ENCODE assay signal across 9 mouse cellular contexts in the genomic region with DNA sequence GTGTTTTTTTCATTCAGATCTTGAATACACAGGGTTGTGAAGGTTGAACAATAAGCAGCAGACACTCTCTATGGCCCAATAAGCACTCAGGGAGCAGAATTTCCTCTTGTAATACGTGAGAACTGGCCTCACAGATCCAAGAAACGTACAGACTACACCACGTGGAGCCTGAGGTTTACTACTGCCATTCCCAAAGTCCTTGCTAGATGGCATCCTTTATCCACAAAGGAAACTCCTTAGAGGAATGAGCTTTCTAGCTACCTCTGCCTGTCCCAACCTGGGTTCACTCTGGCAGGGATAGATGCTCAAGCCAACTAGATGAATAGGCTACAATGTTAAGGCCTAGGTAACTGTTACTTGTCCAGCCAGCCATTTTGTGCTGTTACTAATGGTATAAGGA. TPM values are rescaled to one million over a fixed set of nuclear protein-coding genes. Genes with fewer than 3 reads are reported as not detected.
DNase-seq lines count a peak whose midpoint lies in the region; ATAC-seq and TF ChIP-seq lines count a peak whose summit lies in the region.
"Had no signal": no experiment of that assay in that cellular context is flagged by ENCODE, and none has a peak within 500 bp of the region (broad histone marks: within the 10 kb centered on the region; RNA-seq: fewer than 3 reads in every experiment).

No protein-coding gene starts in this region.

- no peak for TF ChIP-seq POLR2A in cortical plate, adult 2 months (IDR thresholded peaks at IDR 0.05; ENCODE audit: extremely low read depth, insufficient read depth, low read length)

- WGBS in kidney, embryonic 16.5 days, result 4% methylated on average over 3 of the region's 3 CpGs

- H3K9ac ChIP-seq in kidney, embryonic 16.5 days (replicated peaks; ENCODE audit: low read length), result no peak overlapping the region
- H3K9ac ChIP-seq: embryonic facial prominence, embryonic 13.5 days; liver, embryonic 13.5 days had no signal

- no peaks in the 10 kb centered on the region for H3K36me3 ChIP-seq in kidney, embryonic 16.5 days (ENCODE audit: insufficient read depth, low read length)
- H3K36me3 ChIP-seq: embryonic facial prominence, embryonic 13.5 days; liver, embryonic 13.5 days had no signal

- no peaks in the 10 kb centered on the region for H3K4me1 ChIP-seq in kidney, embryonic 16.5 days (ENCODE audit: insufficient read depth, low read length)
- H3K4me1 ChIP-seq in cortical plate, adult 2 months (ENCODE audit: control insufficient read depth, insufficient read depth, low read length), result no peaks in the 10 kb centered on the region; the same call in 1 of the 2 replicates
- H3K4me1 ChIP-seq: embryonic facial prominence, embryonic 13.5 days had no signal

- H3K4me3 ChIP-seq in kidney, embryonic 16.5 days (ENCODE audit: low read length), result no peak overlapping the region
- H3K4me3 ChIP-seq in cortical plate, adult 2 months (ENCODE audit: insufficient read depth, low read length), result no peak overlapping the region
- H3K4me3 ChIP-seq: embryonic facial prominence, embryonic 13.5 days; liver, embryonic 13.5 days had no signal

- H3K27ac ChIP-seq in kidney, embryonic 16.5 days (ENCODE audit: low read length), result no peak overlapping the region
- H3K27ac ChIP-seq in cortical plate, adult 2 months (ENCODE audit: insufficient read depth, low read length), result no peak overlapping the region
- H3K27ac ChIP-seq: embryonic facial prominence, embryonic 13.5 days; liver, embryonic 13.5 days had no signal

- no peak overlapping the region for H3K4me2 ChIP-seq in kidney, embryonic 16.5 days (replicated peaks; ENCODE audit: low read depth, low read length)
- H3K4me2 ChIP-seq: embryonic facial prominence, embryonic 13.5 days; liver, embryonic 13.5 days had no signal

- H3K9me3 ChIP-seq in kidney, embryonic 16.5 days (ENCODE audit: low read length), result no peaks in the 10 kb centered on the region
- H3K9me3 ChIP-seq: embryonic facial prominence, embryonic 13.5 days; liver, embryonic 13.5 days had no signal

- no peaks in the 10 kb centered on the region for H3K27me3 ChIP-seq in kidney, embryonic 16.5 days (ENCODE audit: insufficient read depth, low read length)
- H3K27me3 ChIP-seq: embryonic facial prominence, embryonic 13.5 days; liver, embryonic 13.5 days had no signal

- ATAC-seq in kidney, embryonic 16.5 days (ENCODE audit: low FRiP score, low TSS enrichment), result no peak

- DNase-seq in kidney, adult 11 months, result peak; percentile 39
- DNase-seq in Muller cell, postnatal 12 days (ENCODE audit: inconsistent ontology term), result peak; percentile 37
- peak; percentile 53 for DNase-seq in kidney, postnatal 36 days
- peak; percentile 55 to 65 for DNase-seq in right cerebral cortex, adult 2 months (ENCODE audit: low spot score in 2 of 2)
- no peak for DNase-seq in urinary bladder, postnatal 10 days (ENCODE audit: low spot score)
- DNase-seq: liver, embryonic 13.5 days had no signal

- peak; percentile 74 for TF ChIP-seq CTCF in cortical plate, adult 2 months (IDR thresholded peaks at IDR 0.05; ENCODE audit: extremely low read depth, insufficient read depth, low read length)

RNA-seq across cellular contexts. Expression of a gene that starts 6.4 kb away (rescaled TPM):
- polyA plus RNA-seq in kidney, embryonic 16.5 days (2015; fragmentation: Nextera tagmentation; extraction: Ambion mirVana), result 2.7 TPM in 2 replicates
- polyA plus RNA-seq in cortical plate, adult 2 months (2012; rRNA removed), result 5.8 TPM in 2 replicates

RNA-seq across cellular contexts. Expression of a gene that starts 8.8 kb away (rescaled TPM):
- polyA plus RNA-seq in kidney, embryonic 16.5 days (2015; fragmentation: Nextera tagmentation; extraction: Ambion mirVana), result 136 and 150 TPM in 2 replicates
- polyA plus RNA-seq in cortical plate, adult 2 months (2012; rRNA removed), result 91.6 and 101 TPM in 2 replicates

RNA-seq across cellular contexts. Expression of a gene that starts 21.9 kb away (rescaled TPM):
- 8.6 and 8.9 TPM in 2 replicates for polyA plus RNA-seq in kidney, embryonic 16.5 days (2015; fragmentation: Nextera tagmentation; extraction: Ambion mirVana)
- 20.1 and 22.0 TPM in 2 replicates for polyA plus RNA-seq in cortical plate, adult 2 months (2012; rRNA removed)
